Mouse (Mus musculus) NIH3T3 (cell line): ENCODE measurements around the gene Rbfox1.

Source experiments
- DNase-seq: peaks from one replicate; pipeline ENCODE4 v3.0.0-alpha.2; 2012; ENCODE audit warnings: low read depth

The Rbfox1 gene

GRCm38 (mm10) chr16:6833486-6833885, 948.3 kb downstream of the Rbfox1 start:
- peak; percentile 8 for DNase-seq

GRCm38 (mm10) chr16:6835051-6835450, 949.9 kb downstream of the Rbfox1 start:
- DNase-seq: no peak

GRCm38 (mm10) chr16:6839299-6839995, 954.3 kb downstream of the Rbfox1 start:
- peak; percentile 80 for DNase-seq

- DNase-seq: no peak
Measured at GRCm38 (mm10) chr16:6840007-6840406, 954.9 kb downstream of the Rbfox1 start.

GRCm38 (mm10) chr16:6840461-6840860, 955.3 kb downstream of the Rbfox1 start:
- no peak for DNase-seq

GRCm38 (mm10) chr16:6842066-6842785, 957.1 kb downstream of the Rbfox1 start:
- peak; percentile 57 for DNase-seq

GRCm38 (mm10) chr16:6844659-6845058, 959.5 kb downstream of the Rbfox1 start:
- peak; percentile 5 for DNase-seq

- no peak for DNase-seq
Measured at GRCm38 (mm10) chr16:6851393-6851792, 966.2 kb downstream of the Rbfox1 start.

GRCm38 (mm10) chr16:6853796-6854195, 968.6 kb downstream of the Rbfox1 start:
- no peak for DNase-seq

GRCm38 (mm10) chr16:6861656-6862055, 976.5 kb downstream of the Rbfox1 start:
- no peak for DNase-seq

GRCm38 (mm10) chr16:6882683-6883430, 997.7 kb downstream of the Rbfox1 start:
- DNase-seq: no peak

GRCm38 (mm10) chr16:6883798-6884197, 998.6 kb downstream of the Rbfox1 start:
- DNase-seq: no peak

- no peak for DNase-seq
Measured at GRCm38 (mm10) chr16:6885617-6886016, 1000.5 kb downstream of the Rbfox1 start.

- peak; percentile 78 for DNase-seq
Measured at GRCm38 (mm10) chr16:6889221-6889620, 1004.1 kb downstream of the Rbfox1 start.

- no peak for DNase-seq
Measured at GRCm38 (mm10) chr16:6897734-6898133, 1012.6 kb downstream of the Rbfox1 start.

- no peak for DNase-seq
Measured at GRCm38 (mm10) chr16:6900006-6900405, 1014.9 kb downstream of the Rbfox1 start.

GRCm38 (mm10) chr16:6904984-6905383, 1019.8 kb downstream of the Rbfox1 start:
- peak; percentile 27 for DNase-seq

- DNase-seq: no peak
Measured at GRCm38 (mm10) chr16:6906001-6906400, 1020.8 kb downstream of the Rbfox1 start.

- peak; percentile 18 for DNase-seq
Measured at GRCm38 (mm10) chr16:6907550-6907949, 1022.4 kb downstream of the Rbfox1 start.

- no peak for DNase-seq
Measured at GRCm38 (mm10) chr16:6914531-6914930, 1029.4 kb downstream of the Rbfox1 start.

- peak; percentile 62 for DNase-seq
Measured at GRCm38 (mm10) chr16:6918641-6919040, 1033.5 kb downstream of the Rbfox1 start.

- DNase-seq: no peak
Measured at GRCm38 (mm10) chr16:6919681-6920080, 1034.5 kb downstream of the Rbfox1 start.

- peak; percentile 24 for DNase-seq
Measured at GRCm38 (mm10) chr16:6927661-6928060, 1042.5 kb downstream of the Rbfox1 start.
